Mouse (Mus musculus): ENCODE data around the gene Gm17067.
A peak's percentile ranks its signal among the peaks of the same experiment; 100 is the strongest.
"Not testable (repeated sequence)": the region's sequence is repeated elsewhere in the genome, so short reads cannot be mapped to it uniquely, and the experiment has no call there.

The Gm17067 gene

DNA sequence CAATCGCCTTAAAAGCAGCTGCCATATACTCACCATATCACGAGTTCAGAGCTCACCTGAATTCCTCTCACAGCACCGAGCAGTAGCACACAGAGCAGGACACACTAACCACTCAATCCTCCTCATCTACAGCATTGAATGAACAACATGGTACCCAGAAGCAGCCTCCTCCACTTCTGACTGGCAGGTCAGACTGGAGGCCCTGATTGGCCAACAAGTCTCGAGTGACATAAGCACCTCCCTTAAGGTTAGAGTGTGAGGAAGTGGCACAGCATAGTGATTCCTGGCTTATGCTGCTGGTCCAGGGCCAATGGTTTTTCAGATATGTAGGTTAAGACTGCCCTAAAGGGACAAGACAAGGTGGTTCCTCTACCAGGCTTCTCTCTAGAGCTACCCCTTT, at the start of gene Gm17067:
Gm17067 (minus strand) TSS at position 101 of the 400 bp plus-strand sequence.
- DNase-seq (ENCODE audit: inconsistent ontology term), result not testable (repeated sequence)

- no peak for DNase-seq (ENCODE audit: inconsistent ontology term)
Measured at GRCm38 (mm10) chr7:42749836-42750235, 23.0 kb upstream of the Gm17067 start.

DNA sequence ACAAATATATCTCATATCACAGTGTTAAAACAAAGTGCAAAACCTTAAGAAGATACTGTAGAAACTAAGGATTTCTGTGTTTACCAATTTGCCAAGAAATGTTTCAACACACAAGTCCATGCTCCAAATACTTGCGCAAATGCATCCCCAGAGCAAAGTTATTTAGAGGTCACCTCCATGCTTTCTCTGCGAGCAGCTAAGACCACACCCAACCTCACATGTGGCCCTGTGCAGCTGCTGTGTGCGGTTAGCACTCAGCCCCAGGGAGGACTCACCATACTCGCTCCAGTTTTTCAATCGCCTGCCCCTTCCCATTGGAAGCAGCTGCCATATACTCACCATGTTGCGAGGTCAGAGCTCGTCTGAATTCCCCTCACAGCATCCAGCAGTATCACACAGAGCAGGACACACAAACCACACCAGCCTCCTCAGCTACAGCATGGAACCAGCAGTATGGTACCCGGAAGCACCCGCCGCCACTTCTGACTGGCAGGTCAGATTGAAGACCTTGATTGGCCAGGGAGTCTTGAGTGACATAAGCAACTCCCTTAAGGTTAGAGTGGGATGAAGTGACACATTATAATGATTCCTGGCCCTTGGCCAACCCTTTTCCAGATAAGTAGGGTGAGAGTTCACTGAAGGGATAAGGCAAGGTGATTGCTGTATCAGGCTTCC, 11.9 kb upstream of the Gm17067 start:
- DNase-seq (ENCODE audit: inconsistent ontology term), result no peak

GRCm38 (mm10) chr7:42693251-42693650, 33.6 kb downstream of the Gm17067 start:
- DNase-seq (ENCODE audit: inconsistent ontology term), result peak; percentile 2

GRCm38 (mm10) chr7:42692362-42693158, 34.3 kb downstream of the Gm17067 start, which contains the start of gene Zfp975:
Gene Zfp975 (minus strand): TSS chr7:42692742.
- peak; percentile 88 for DNase-seq (ENCODE audit: inconsistent ontology term)

DNA sequence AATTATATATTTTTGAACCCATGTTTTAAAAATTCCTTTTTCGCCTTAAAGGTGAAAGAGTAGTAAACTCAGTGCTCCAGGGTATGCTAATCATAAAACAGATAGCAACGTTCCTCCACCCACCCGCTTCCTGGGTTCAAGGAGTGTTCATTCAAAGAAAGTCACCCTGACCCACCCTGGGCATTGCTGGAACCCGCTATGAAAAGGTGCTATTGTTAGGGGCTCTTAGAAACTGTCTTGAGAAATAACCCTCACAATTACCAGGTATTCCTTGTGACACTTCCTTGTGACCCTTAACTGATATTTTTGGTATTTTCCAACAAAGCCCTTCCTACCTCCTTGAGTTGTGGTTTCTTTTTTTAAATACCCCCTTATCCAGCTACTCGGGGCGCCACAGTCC, 46.7 kb downstream of the Gm17067 start:
- DNase-seq (ENCODE audit: inconsistent ontology term), result not testable (repeated sequence)

GRCm38 (mm10) chr7:42679646-42680045, 47.2 kb downstream of the Gm17067 start:
- DNase-seq (ENCODE audit: inconsistent ontology term), result not testable (repeated sequence)

GRCm38 (mm10) chr7:42660140-42660539, 66.7 kb downstream of the Gm17067 start:
- not testable (repeated sequence) for DNase-seq (ENCODE audit: inconsistent ontology term)
